8 mouse cellular contexts compared by ENCODE assay signal in the genomic region with DNA sequence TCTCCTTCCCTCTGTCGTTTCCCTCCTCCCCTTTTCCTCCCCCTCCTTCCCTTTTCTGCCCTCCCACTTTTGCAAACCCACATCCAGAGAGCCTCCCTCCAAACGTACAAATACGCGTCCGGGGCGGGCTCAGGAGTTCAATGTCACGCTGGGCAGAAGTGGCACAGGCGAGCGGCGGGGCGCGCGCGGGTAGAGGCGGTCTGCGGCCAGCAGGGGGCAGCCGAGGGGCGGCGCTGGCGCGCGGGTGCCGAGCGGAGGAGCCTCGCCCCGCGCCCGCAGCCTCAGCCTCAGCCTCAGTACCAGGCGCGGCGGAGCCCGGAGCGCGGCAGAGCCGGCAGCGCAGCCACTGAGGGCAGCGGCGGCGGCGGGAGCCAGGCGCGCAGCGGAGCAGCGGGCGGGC. TPM values are rescaled to one million over a fixed set of nuclear protein-coding genes. Genes with fewer than 3 reads are reported as not detected.
A peak's percentile ranks its signal among the peaks of the same experiment; 100 is the strongest.
DNase-seq lines count a peak whose midpoint lies in the region; ATAC-seq lines count a peak whose summit lies in the region.

A gene (plus strand): TSS at position 140 of the 400 bp plus-strand sequence.

- intact Hi-C loops in left cerebral cortex, postnatal 36 days (cut with DNase I): loop anchor here (5.0 to 10.0 kb wide), 5 partner anchors 55 to 750 kb away; no protein-coding TSS in a partner anchor

- H3K4me2 ChIP-seq in intestine, embryonic 16.5 days (ENCODE audit: low read depth, low read length): peak within 1 kb of the TSS; percentile 99

- under 1% methylated on average over 37 of the region's 45 CpGs for WGBS in intestine, embryonic 16.5 days

- peaks cover 17% of the 10 kb centered on the region for H3K27me3 ChIP-seq in intestine, embryonic 16.5 days (replicated peaks; ENCODE audit: control insufficient read depth, insufficient read depth, low read length)

- no peak within 1 kb of the TSS for H3K27ac ChIP-seq in intestine, embryonic 16.5 days (ENCODE audit: low read length)

- H3K36me3 ChIP-seq in intestine, embryonic 16.5 days (ENCODE audit: control insufficient read depth, insufficient read depth, low read length): no peaks in the 10 kb centered on the region

- peak within 1 kb of the TSS; percentile 53 for H3K9ac ChIP-seq in intestine, embryonic 16.5 days (ENCODE audit: low read depth, low read length)

- H3K4me3 ChIP-seq in intestine, embryonic 16.5 days (ENCODE audit: low read length): peak within 1 kb of the TSS; percentile 60

- H3K4me1 ChIP-seq in intestine, embryonic 16.5 days (ENCODE audit: control insufficient read depth, insufficient read depth, low read length): peaks cover 7% of the 10 kb centered on the region; the same call in 1 of the 2 replicates

- DNase-seq in adrenal gland, adult 8-10 months: peak; percentile 19
- DNase-seq in embryo, embryonic 10.5 days (ENCODE audit: low spot score): peak; percentile 84
- DNase-seq in gastrocnemius, postnatal 25 days: peak; percentile 17
- DNase-seq in left cerebral cortex, postnatal 36 days (ENCODE audit: low spot score in 2 of 2): peak; percentile 81 to 89
- peak; percentile 76 for DNase-seq in mesoderm, embryonic 11.5 days (ENCODE audit: low read depth, low spot score)
- peak; percentile 89 for DNase-seq in right cerebral cortex, postnatal 4 days

- no peaks in the 10 kb centered on the region for H3K9me3 ChIP-seq in intestine, embryonic 16.5 days (ENCODE audit: control insufficient read depth, low read length)

- peak; percentile 97 for ATAC-seq in intestine, embryonic 16.5 days
- ATAC-seq in monocyte, adult 5-6 weeks (replicated peaks; ENCODE audit: insufficient number of reproducible peaks, low FRiP score, low TSS enrichment, poor library complexity, severe bottlenecking): no peak

RNA-seq across cellular contexts. Expression of the gene that starts here (rescaled TPM):
- under 1 TPM in 3 of 4 experiments, not detected in 1; 0.03 to 0.12 (median 0.10) TPM for total RNA-seq in adrenal gland, adult 8-10 months (2022)
- under 1 TPM; 0.05 to 0.16 TPM for total RNA-seq in gastrocnemius, postnatal 25 days (2021)
- polyA plus RNA-seq in intestine, embryonic 16.5 days (2015; fragmentation: Nextera tagmentation; extraction: Ambion mirVana): 0.01 and 0.02 TPM in 2 replicates
- total RNA-seq in left cerebral cortex, postnatal 36 days (2021): 10 to 100 TPM; 36.7 to 42.1 TPM
- total RNA-seq in monocyte, adult 5-6 weeks (2017): 0.11 TPM in 1 of 3 replicates, not detected in the others

Comparison
In these comparisons a context has a peak if more than half of its experiments do, and no peak if none do; other contexts are left out.
1. RNA of the gene that starts here (total RNA-seq): 36.7 to 42.1 TPM in left cerebral cortex, postnatal 36 days; 0.05 to 0.16 TPM in gastrocnemius, postnatal 25 days, 0.03 to 0.12 TPM in adrenal gland, adult 8-10 months and 0.11 TPM in monocyte, adult 5-6 weeks; every median in the first group is over 10 times any median in the second.
2. Peak in DNase-seq in adrenal gland, adult 8-10 months; RNA of the gene not detected or under 1 TPM.
3. Peak in DNase-seq in gastrocnemius, postnatal 25 days; RNA of the gene not detected or under 1 TPM.
4. Peak in ATAC-seq, H3K4me3 ChIP-seq, H3K9ac ChIP-seq and H3K4me2 ChIP-seq in intestine, embryonic 16.5 days; RNA of the gene not detected or under 1 TPM.
5. DNase-seq: peak in every context shown above with its lines; median percentile 89 in right cerebral cortex, postnatal 4 days; 85 in left cerebral cortex, postnatal 36 days; 84 in embryo, embryonic 10.5 days; 76 in mesoderm, embryonic 11.5 days; 19 in adrenal gland, adult 8-10 months; 17 in gastrocnemius, postnatal 25 days.